Mouse (Mus musculus) adipocyte (in vitro differentiated cells): ENCODE measurements at regions not wholly inside any gene's neighbourhood (a gene's known extent, or its start where the extent isn't known, plus 50 kb on each side); places are given as distances from the start of the nearest gene placed in this dataset.

Experiments used
- DNase-seq: peaks from one replicate; pipeline ENCODE4 v3.0.0-alpha.2; 2016; ENCODE audit warnings: low spot score

DNA sequence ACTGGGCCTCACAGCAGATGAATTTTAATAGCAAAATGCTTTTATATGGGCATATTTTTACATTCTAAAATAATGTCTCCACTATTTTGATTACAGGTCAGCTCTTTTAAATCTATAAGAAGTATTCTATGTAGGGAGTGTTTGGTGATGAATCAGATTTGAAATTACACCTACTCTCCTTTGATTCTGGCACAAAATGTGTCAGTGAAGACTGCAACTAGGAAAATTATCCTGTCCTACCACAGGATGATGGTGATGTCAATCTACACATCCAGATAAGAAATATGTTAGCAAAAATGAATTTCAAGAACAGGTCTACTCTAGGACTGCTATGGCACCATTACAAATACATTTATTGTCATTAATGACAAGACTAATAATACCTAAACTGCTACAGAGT, 60.9 kb upstream of the Acyp2 start:
- DNase-seq, result no peak

- peak; percentile 53 for DNase-seq
Measured at GRCm38 (mm10) chr11:30720803-30721202, 50.7 kb upstream of the Psme4 start.
